Mouse (Mus musculus) kidney, adult 2 months (tissue): ENCODE measurements around the gene Igsf11.

Source experiments
- CTCF ChIP-seq: fragments of 200-500 bp; conservative IDR thresholded peaks from 2 replicates; pipeline ENCODE4 v1.5.1; 2011; ENCODE audit warnings: low read depth, mild to moderate bottlenecking, control low read depth, low read length, moderate library complexity, mixed read lengths; ENCODE audit not compliant: insufficient read depth, insufficient read length
- POLR2A ChIP-seq: fragments of 200-500 bp; IDR thresholded peaks from one replicate; pipeline ENCODE4 v1.6.1; 2011; ENCODE audit warnings: low read depth, low read length, control low read depth

DNA sequence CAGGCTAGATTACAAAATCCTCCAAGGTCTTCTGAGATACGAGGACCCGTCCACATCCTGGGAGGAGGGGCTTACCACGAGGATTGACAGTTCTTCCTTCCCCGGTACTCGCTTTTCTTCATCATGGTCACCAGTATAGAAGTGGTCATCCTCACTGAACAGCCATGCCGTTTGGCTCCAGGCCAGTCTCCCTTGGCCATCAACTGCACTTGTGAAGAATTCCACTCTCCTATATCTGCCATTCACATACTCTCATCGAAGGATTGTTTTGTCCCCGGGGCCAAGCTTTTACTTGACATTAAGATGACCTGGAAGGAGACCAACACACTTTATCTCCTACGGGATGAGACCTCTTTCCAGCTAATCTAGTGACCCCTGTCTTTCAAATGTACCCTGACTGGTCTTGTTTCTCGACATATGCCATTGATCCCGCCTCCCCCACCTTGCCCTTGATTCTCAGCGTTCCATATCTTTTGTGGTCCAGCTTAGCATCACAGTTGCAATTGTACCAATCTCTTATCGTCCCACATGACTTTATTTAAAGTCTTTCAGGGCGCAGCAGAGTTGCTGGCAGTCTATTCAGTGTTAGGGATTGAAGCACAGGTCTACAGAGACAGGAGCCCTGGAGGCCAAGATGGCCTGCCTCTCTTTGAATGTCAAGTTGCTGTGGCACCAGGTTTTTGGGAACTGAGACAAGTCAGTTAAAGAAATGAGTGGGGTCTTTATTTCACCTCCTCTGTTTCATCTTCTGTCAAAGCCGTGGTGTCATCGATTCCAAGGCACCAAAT is 62.2 kb downstream of the Igsf11 start:
- no peak for TF ChIP-seq CTCF
- TF ChIP-seq POLR2A: no peak
